ENCODE assay signal across 9 mouse cellular contexts in genomic region chr7:16639028-16639427, GRCm38 (mm10). TPM values are rescaled to one million over a fixed set of nuclear protein-coding genes. Genes with fewer than 3 reads are reported as not detected.
DNase-seq lines count a peak whose midpoint lies in the region; ATAC-seq and TF ChIP-seq lines count a peak whose summit lies in the region.
"Had no signal": no experiment of that assay in that cellular context is flagged by ENCODE, and none has a peak within 500 bp of the region (broad histone marks: within the 10 kb centered on the region; RNA-seq: fewer than 3 reads in every experiment).

No protein-coding gene starts in this region.

- WGBS in hindbrain, postnatal 0 days: 26% methylated on average over 3 of the region's 3 CpGs
- WGBS in hindbrain, embryonic 12.5 days: 60% methylated on average over 3 of the region's 3 CpGs

- DNase-seq in hindbrain, postnatal 0 days (ENCODE audit: low spot score): peak; percentile 88
- peak; percentile 54 for DNase-seq in A20 (ENCODE audit: low read depth, low spot score)
- DNase-seq in adrenal gland, postnatal 4 days (ENCODE audit: low spot score in 2 of 2): peak; percentile 12 to 20
- DNase-seq in heart, postnatal 25 days (ENCODE audit: low spot score): peak; percentile 52
- DNase-seq in embryo, embryonic 9.5 days (ENCODE audit: extremely low spot score): no peak
- DNase-seq in spleen, postnatal 36 days (ENCODE audit: low spot score in 2 of 2): no peak

- no peak overlapping the region for H3K27ac ChIP-seq in hindbrain, postnatal 0 days
- H3K27ac ChIP-seq in hindbrain, embryonic 12.5 days: no peak overlapping the region

- H3K9me3 ChIP-seq in hindbrain, postnatal 0 days (ENCODE audit: low read length): no peaks in the 10 kb centered on the region
- H3K9me3 ChIP-seq in hindbrain, embryonic 12.5 days (replicated peaks): no peaks in the 10 kb centered on the region

- no peaks in the 10 kb centered on the region for H3K27me3 ChIP-seq in hindbrain, postnatal 0 days (ENCODE audit: insufficient read depth, low read length)
- no peaks in the 10 kb centered on the region for H3K27me3 ChIP-seq in hindbrain, embryonic 12.5 days

- peak; percentile 69 for ATAC-seq in hindbrain, postnatal 0 days
- ATAC-seq in hindbrain, embryonic 12.5 days (ENCODE audit: low FRiP score): no peak
- no peak for ATAC-seq in megakaryocyte, adult 5-6 weeks (ENCODE audit: poor library complexity, severe bottlenecking)

- intact Hi-C loops in heart, postnatal 25 days (cut with DNase I): no loop called here

- H3K4me3 ChIP-seq in hindbrain, postnatal 0 days (ENCODE audit: low read length): no peak overlapping the region
- no peak overlapping the region for H3K4me3 ChIP-seq in hindbrain, embryonic 12.5 days

- no peak for TF ChIP-seq CTCF in hindbrain, postnatal 0 days (IDR thresholded peaks at IDR 0.05; ENCODE audit: low read depth)

- no peaks in the 10 kb centered on the region for H3K36me3 ChIP-seq in hindbrain, postnatal 0 days (ENCODE audit: insufficient read depth, low read length)
- no peaks in the 10 kb centered on the region for H3K36me3 ChIP-seq in hindbrain, embryonic 12.5 days

- H3K4me2 ChIP-seq in hindbrain, postnatal 0 days (ENCODE audit: low read depth, low read length): no peak overlapping the region
- no peak overlapping the region for H3K4me2 ChIP-seq in hindbrain, embryonic 12.5 days (replicated peaks)

- H3K4me1 ChIP-seq in hindbrain, postnatal 0 days (ENCODE audit: insufficient read depth, low read length): no peaks in the 10 kb centered on the region
- 0 out of 2 replicates have a peak, but pooled peaks cover 4% of the 10 kb centered on the region for H3K4me1 ChIP-seq in hindbrain, embryonic 12.5 days

- H3K9ac ChIP-seq in hindbrain, postnatal 0 days (replicated peaks; ENCODE audit: low read length): no peak overlapping the region
- H3K9ac ChIP-seq in hindbrain, embryonic 12.5 days: no peak overlapping the region

RNA-seq across cellular contexts. Expression of gene Arhgap35, which starts 24.2 kb away (rescaled TPM):
- total RNA-seq in hindbrain, postnatal 0 days (2014; rRNA removed): 131 and 146 TPM in 2 replicates
- polyA plus RNA-seq in hindbrain, postnatal 0 days (2015; fragmentation: Nextera tagmentation; extraction: Ambion mirVana): 21.2 and 24.8 TPM in 2 replicates
- polyA plus RNA-seq in hindbrain, embryonic 12.5 days (2016; fragmentation: Nextera tagmentation; extraction: Ambion mirVana): 40.0 and 43.3 TPM in 2 replicates
- 10 to 100 TPM; 72.2 to 76.0 TPM for total RNA-seq in adrenal gland, postnatal 4 days (2021)
- 10 to 100 TPM; 34.2 to 35.8 TPM for total RNA-seq in heart, postnatal 25 days (2021)
- total RNA-seq in megakaryocyte, adult 5-6 weeks (2015): 3.9 and 4.1 TPM in 2 replicates
- total RNA-seq in megakaryocyte, adult 5-6 weeks (2017): 2.6 and 4.1 TPM in 2 replicates

RNA-seq across cellular contexts. Expression of gene Ceacam15, which starts 36.5 kb away (rescaled TPM):
- not detected in 2 replicates for total RNA-seq in hindbrain, postnatal 0 days (2014; rRNA removed)
- not detected in 2 replicates for polyA plus RNA-seq in hindbrain, postnatal 0 days (2015; fragmentation: Nextera tagmentation; extraction: Ambion mirVana)
- not detected in 2 replicates for polyA plus RNA-seq in hindbrain, embryonic 12.5 days (2016; fragmentation: Nextera tagmentation; extraction: Ambion mirVana)
- total RNA-seq in adrenal gland, postnatal 4 days (2021): not detected
- not detected for total RNA-seq in heart, postnatal 25 days (2021)
- not detected in 2 replicates for total RNA-seq in megakaryocyte, adult 5-6 weeks (2015)
- not detected in 2 replicates for total RNA-seq in megakaryocyte, adult 5-6 weeks (2017)
- total RNA-seq: hematopoietic stem cell, adult 5-6 weeks had no signal

Comparison
In these comparisons a context has a peak if more than half of its experiments do, and no peak if none do; other contexts are left out.
1. DNase-seq: peak in hindbrain, postnatal 0 days (single experiment), A20 (single experiment), adrenal gland, postnatal 4 days (2 of 2) and heart, postnatal 25 days (single experiment); none in embryo, embryonic 9.5 days (single experiment) and spleen, postnatal 36 days (0 of 2).
2. RNA of gene Arhgap35, which starts 24.2 kb away (total RNA-seq): 131 to 146 TPM in hindbrain, postnatal 0 days, 72.2 to 76.0 TPM in adrenal gland, postnatal 4 days and 34.2 to 35.8 TPM in heart, postnatal 25 days; 2.6 to 4.1 TPM in megakaryocyte, adult 5-6 weeks; every median in the first group is over 4 times any median in the second.